Mouse (Mus musculus): ENCODE data around the gene Hist1h3d. TPM values are rescaled to one million over a fixed set of nuclear protein-coding genes. Genes with fewer than 3 reads are reported as not detected.
"Not testable (repeated sequence)": the region's sequence is repeated elsewhere in the genome, so short reads cannot be mapped to it uniquely, and the experiment has no call there.

Gene Hist1h3d
- total and polyA plus RNA-seq, 3 experiments: 1.4 to 150 TPM; not detected in 1

- H3K4me1 ChIP-seq (ENCODE audit: control insufficient read depth in 1 of 2, insufficient read depth in 2 of 2, low read length in 2 of 2): peaks cover 0 to 4% of the 10 kb centered on the region in 2 experiments; a peak in 2 of 4 replicates
- no peaks in the 10 kb centered on the region for H3K9me3 ChIP-seq (replicated peaks; ENCODE audit: insufficient read depth, low read length)
- TF ChIP-seq POLR2A (IDR thresholded peaks at IDR 0.05; ENCODE audit: control insufficient read depth in 1 of 2, insufficient read depth in 1 of 2, low read depth in 1 of 2, low read length in 2 of 2, poor library complexity in 1 of 2) (peak; percentile 43 to 51; a peak in 3 of 4 replicates), SIN3A (IDR thresholded peaks at IDR 0.05; ENCODE audit: low read length) (no peak), POLR2AphosphoS5 (IDR thresholded peaks at IDR 0.05; ENCODE audit: borderline replicate concordance, low read depth, low read length) (peak; percentile 86; the same call in 1 of the 2 replicates), ZMIZ1 (IDR thresholded peaks at IDR 0.05; ENCODE audit: low read depth, low read length) (no peak)
- peak; percentile 91 for DNase-seq (ENCODE audit: low read depth, low spot score)
- H3K27ac ChIP-seq (ENCODE audit: control insufficient read depth, low read depth, low read length): peak overlapping the region; percentile 95
- H3K9ac ChIP-seq (ENCODE audit: control insufficient read depth, low read depth, low read length, poor library complexity, severe bottlenecking): peak overlapping the region; percentile 95
- peak overlapping the region; percentile 35 to 67 for H3K4me3 ChIP-seq (ENCODE audit: control insufficient read depth in 1 of 2, insufficient read depth in 1 of 2, low read depth in 2 of 2, low read length in 2 of 2)
- peaks cover 4% of the 10 kb centered on the region; the same call in 1 of the 2 replicates for H3K79me2 ChIP-seq (ENCODE audit: control insufficient read depth, insufficient read depth, low read length, poor library complexity)
- H3K36me3 ChIP-seq (ENCODE audit: control insufficient read depth in 1 of 2, insufficient read depth in 2 of 2, low read length in 2 of 2): peaks cover 0 to 26% of the 10 kb centered on the region in 2 experiments; a peak in 2 of 4 replicates
- no peaks in the 10 kb centered on the region for H3K27me3 ChIP-seq (ENCODE audit: control insufficient read depth in 1 of 2, insufficient read depth in 2 of 2, low read length in 2 of 2)
These were observed 41.0 kb upstream of the Hist1h3d start for GRCm38 (mm10) chr13:23534368-23535131.

GRCm38 (mm10) chr13:23535137-23536075 lies 40.2 kb upstream of the Hist1h3d start, which contains the start of gene Hist1h3g:
Hist1h3g (plus strand) TSS chr13:23535422.
- H3K27me3 ChIP-seq (ENCODE audit: control insufficient read depth in 1 of 2, insufficient read depth in 2 of 2, low read length in 2 of 2); H3K79me2 ChIP-seq (ENCODE audit: control insufficient read depth, insufficient read depth, low read length, poor library complexity); H3K4me1 ChIP-seq (ENCODE audit: control insufficient read depth in 1 of 2, insufficient read depth in 2 of 2, low read length in 2 of 2); H3K9me3 ChIP-seq (replicated peaks; ENCODE audit: insufficient read depth, low read length): not testable (repeated sequence)
- Histone ChIP-seq H3K36me3 (ENCODE audit: control insufficient read depth in 1 of 2, insufficient read depth in 2 of 2, low read length in 2 of 2) (peaks cover 0 to 28% of the 10 kb centered on the region in 2 experiments; a peak in 2 of 4 replicates), H3K9ac (ENCODE audit: control insufficient read depth, low read depth, low read length, poor library complexity, severe bottlenecking) (peak within 1 kb of the TSS; percentile 95), H3K4me3 (ENCODE audit: control insufficient read depth in 1 of 2, insufficient read depth in 1 of 2, low read depth in 2 of 2, low read length in 2 of 2) (peak within 1 kb of the TSS; percentile 35 to 67), H3K27ac (ENCODE audit: control insufficient read depth, low read depth, low read length) (peak within 1 kb of the TSS; percentile 95)
- peak; percentile 99 for DNase-seq (ENCODE audit: low read depth, low spot score)
- TF ChIP-seq POLR2A (IDR thresholded peaks at IDR 0.05; ENCODE audit: control insufficient read depth in 1 of 2, insufficient read depth in 1 of 2, low read depth in 1 of 2, low read length in 2 of 2, poor library complexity in 1 of 2): peak; percentile 98
- peak; percentile 94 for TF ChIP-seq POLR2AphosphoS5 (IDR thresholded peaks at IDR 0.05; ENCODE audit: borderline replicate concordance, low read depth, low read length)
- TF ChIP-seq UBTF (IDR thresholded peaks at IDR 0.05; ENCODE audit: borderline replicate concordance, insufficient read depth, low read depth, low read length): peak; percentile 88; the same call in 1 of the 2 replicates
- peak; percentile 99 for TF ChIP-seq TBP (IDR thresholded peaks at IDR 0.05; ENCODE audit: low read depth, low read length)

- H3K4me3 ChIP-seq (ENCODE audit: control insufficient read depth in 1 of 2, insufficient read depth in 1 of 2, low read depth in 2 of 2, low read length in 2 of 2): peak overlapping the region; percentile 10 to 56
- H3K9me3 ChIP-seq (replicated peaks; ENCODE audit: insufficient read depth, low read length): no peaks in the 10 kb centered on the region
- H3K27ac ChIP-seq (ENCODE audit: control insufficient read depth, low read depth, low read length): peak overlapping the region; percentile 94
- peaks cover 0 to 33% of the 10 kb centered on the region in 2 experiments; a peak in 2 of 4 replicates for H3K36me3 ChIP-seq (ENCODE audit: control insufficient read depth in 1 of 2, insufficient read depth in 2 of 2, low read length in 2 of 2)
- H3K79me2 ChIP-seq (ENCODE audit: control insufficient read depth, insufficient read depth, low read length, poor library complexity): peaks cover 4% of the 10 kb centered on the region; the same call in 1 of the 2 replicates
- no peaks in the 10 kb centered on the region for H3K27me3 ChIP-seq (ENCODE audit: control insufficient read depth in 1 of 2, insufficient read depth in 2 of 2, low read length in 2 of 2)
- H3K4me1 ChIP-seq (ENCODE audit: control insufficient read depth in 1 of 2, insufficient read depth in 2 of 2, low read length in 2 of 2): peaks cover 2 to 4% of the 10 kb centered on the region in 2 experiments; a peak in 3 of 4 replicates
- peak; percentile 84 for DNase-seq (ENCODE audit: low read depth, low spot score)
- peak overlapping the region; percentile 75 for H3K9ac ChIP-seq (ENCODE audit: control insufficient read depth, low read depth, low read length, poor library complexity, severe bottlenecking)
- TF ChIP-seq EP300 (IDR thresholded peaks at IDR 0.05; ENCODE audit: low read depth in 1 of 2, low read length in 2 of 2): no peak
- TF ChIP-seq SMC3 (IDR thresholded peaks at IDR 0.05; ENCODE audit: low read depth, low read length): no peak
- TF ChIP-seq MEF2A (IDR thresholded peaks at IDR 0.05; ENCODE audit: extremely low read depth, insufficient replicate concordance, low read depth, low read length, poor library complexity, severe bottlenecking): no peak
- no peak for TF ChIP-seq TAL1 (IDR thresholded peaks at IDR 0.05; ENCODE audit: low read length)
- TF ChIP-seq USF2 (IDR thresholded peaks at IDR 0.05; ENCODE audit: borderline replicate concordance in 1 of 2, insufficient read depth in 1 of 2, low read depth in 1 of 2, low read length in 2 of 2): no peak
- no peak for TF ChIP-seq TCF12 (IDR thresholded peaks at IDR 0.05; ENCODE audit: low read depth, low read length)
- TF ChIP-seq MAFK (IDR thresholded peaks at IDR 0.05; ENCODE audit: borderline replicate concordance, low read depth, low read length): no peak
- TF ChIP-seq NRF1 (IDR thresholded peaks at IDR 0.05; ENCODE audit: insufficient read depth, low read depth, low read length, poor library complexity, severe bottlenecking): no peak
- TF ChIP-seq MAZ (IDR thresholded peaks at IDR 0.05; ENCODE audit: low read depth, low read length): no peak
- peak; percentile 8; the same call in 1 of the 2 replicates for TF ChIP-seq POLR2AphosphoS5 (IDR thresholded peaks at IDR 0.05; ENCODE audit: borderline replicate concordance, low read depth, low read length)
- TF ChIP-seq KAT2A (conservative IDR thresholded peaks at IDR 0.05; ENCODE audit: low read depth, low read length): no peak
- TF ChIP-seq ZNF384 (IDR thresholded peaks at IDR 0.05; ENCODE audit: low read depth, low read length): no peak
These were observed 39.3 kb upstream of the Hist1h3d start for GRCm38 (mm10) chr13:23536076-23536822.
